Mouse (Mus musculus) bone marrow, adult 2 months (tissue): ENCODE measurements around the gene Rhod. TPM values are rescaled to one million over a fixed set of nuclear protein-coding genes. Genes with fewer than 3 reads are reported as not detected.
A peak's percentile ranks its signal among the peaks of the same experiment; 100 is the strongest.
"Not testable (repeated sequence)": the region's sequence is repeated elsewhere in the genome, so short reads cannot be mapped to it uniquely, and the experiment has no call there.

Source experiments
- H3K27ac ChIP-seq: fragments of 200-500 bp; 2 replicates; pipeline ENCODE4 v1.5.1; 2012; ENCODE audit warnings: low read depth, mild to moderate bottlenecking, control low read depth, inconsistent platforms, low read length; ENCODE audit not compliant: control insufficient read depth, poor library complexity, insufficient read depth
- H3K4me1 ChIP-seq: fragments of 200-500 bp; 2 replicates; pipeline ENCODE4 v1.6.1; 2011; ENCODE audit warnings: low read length; ENCODE audit not compliant: control insufficient read depth, insufficient read depth
- H3K4me3 ChIP-seq: fragments of 200-500 bp; replicated peaks from 2 replicates; pipeline ENCODE3; 2011; ENCODE audit warnings: mild to moderate bottlenecking, low read depth, low read length, control low read depth; ENCODE audit not compliant: control insufficient read depth
- CTCF ChIP-seq: fragments of 200-500 bp; IDR thresholded peaks from 2 replicates; pipeline ENCODE4 v1.5.1; 2011; ENCODE audit warnings: low read length, control low read depth; ENCODE audit not compliant: control insufficient read depth, insufficient read depth
- POLR2A ChIP-seq: fragments of 200-500 bp; IDR thresholded peaks from 2 replicates; pipeline ENCODE4 v1.6.1; 2011; ENCODE audit warnings: low read depth, mild to moderate bottlenecking, control low read depth, low read length, borderline replicate concordance; ENCODE audit not compliant: control insufficient read depth
- WGBS: fragments of 180-500 bp; shearing (Covaris S2); methylation state at CpG from one replicate; pipeline ENCODE4 v1.1.7; 2018; 5-methylcytosine and 5-hydroxymethylcytosine counted together
- polyA plus RNA-seq: library from polyadenylated mRNA; stranded (reverse); fragments of >200 nt; gene quantifications from 2 replicates; pipeline ENCODE4 v1.2.4, GENCODE M21; 2011; ENCODE audit warnings: low replicate concordance; ENCODE audit not compliant: missing spikeins, insufficient read depth, insufficient read length

Gene Rhod
- polyA plus RNA-seq, 1 experiment, result 1.3 TPM

GRCm38 (mm10) chr19:4396081-4396997 lies 42.9 kb downstream of the Rhod start:
- peaks cover 2% of the 10 kb centered on the region; the same call in 1 of the 2 replicates for H3K4me1 ChIP-seq
- TF ChIP-seq POLR2A (peak; percentile 48; the same call in 1 of the 2 replicates), CTCF (no peak)
- H3K4me3 ChIP-seq, result peak overlapping the region; percentile 96
- WGBS, result under 1% methylated on average over 80 of the region's 80 CpGs
- peak overlapping the region; percentile 97 for H3K27ac ChIP-seq

GRCm38 (mm10) chr19:4387276-4387675 lies 52.0 kb downstream of the Rhod start:
- TF ChIP-seq CTCF (no peak), POLR2A (no peak)
- Histone ChIP-seq H3K4me3 (no peak overlapping the region), H3K27ac (no peak overlapping the region)

GRCm38 (mm10) chr19:4385026-4385425 lies 54.2 kb downstream of the Rhod start:
- no peak overlapping the region for H3K4me3 ChIP-seq
- WGBS, result 84% methylated on average over 4 of the region's 4 CpGs
- TF ChIP-seq POLR2A (no peak), CTCF (no peak)

More at GRCm38 (mm10) chr19:4387276-4387675, 52.0 kb downstream of the Rhod start:
- no peaks in the 10 kb centered on the region; the same call in 1 of the 2 replicates for H3K4me1 ChIP-seq

GRCm38 (mm10) chr19:4384322-4384721 lies 54.9 kb downstream of the Rhod start:
- Histone ChIP-seq H3K27ac (no peak overlapping the region), H3K4me3 (no peak overlapping the region), H3K4me1 (no peaks in the 10 kb centered on the region)
- WGBS, result 24% methylated on average over 1 of the region's 1 CpGs
- TF ChIP-seq CTCF (no peak), POLR2A (no peak)

More at GRCm38 (mm10) chr19:4385026-4385425, 54.2 kb downstream of the Rhod start:
- Histone ChIP-seq H3K4me1 (no peaks in the 10 kb centered on the region), H3K27ac (no peak overlapping the region)

GRCm38 (mm10) chr19:4383306-4383705 lies 55.9 kb downstream of the Rhod start:
- no peak overlapping the region for H3K4me3 ChIP-seq
- no peak for TF ChIP-seq POLR2A
- no peak for TF ChIP-seq CTCF
- no peak overlapping the region for H3K27ac ChIP-seq
- no peaks in the 10 kb centered on the region for H3K4me1 ChIP-seq

- not testable (repeated sequence) for H3K4me3 ChIP-seq, H3K4me1 ChIP-seq, H3K27ac ChIP-seq
- 78% methylated on average over 1 of the region's 1 CpGs for WGBS
Observed at GRCm38 (mm10) chr19:4382303-4382702, 56.9 kb downstream of the Rhod start.

Other genes with a start within 250 kb of the Rhod start
- 64.3 and 168 TPM in 2 replicates for gene Tbc1d10c, start 248.1 kb downstream of the Rhod start, polyA plus RNA-seq
- 121 and 204 TPM in 2 replicates for gene Ppp1ca, start 247.4 kb downstream of the Rhod start, polyA plus RNA-seq
- gene Rad9a, start 237.8 kb downstream of the Rhod start, polyA plus RNA-seq, result 24.2 and 39.8 TPM in 2 replicates
- gene Clcf1, start 225.2 kb downstream of the Rhod start, polyA plus RNA-seq, result 10.3 and 25.4 TPM in 2 replicates
- gene AC109138.7, start 225.1 kb downstream of the Rhod start, polyA plus RNA-seq, result not detected in 2 replicates
- gene Pold4, start 207.5 kb downstream of the Rhod start, polyA plus RNA-seq, result 31.7 and 54.7 TPM in 2 replicates
- 16.9 and 20.7 TPM in 2 replicates for gene Ssh3, start 170.3 kb downstream of the Rhod start, polyA plus RNA-seq
- gene Ankrd13d, start 156.3 kb downstream of the Rhod start, polyA plus RNA-seq, result 8.4 and 53.2 TPM in 2 replicates
- 153 and 243 TPM in 2 replicates for gene Grk2, start 133.2 kb downstream of the Rhod start, polyA plus RNA-seq
- gene Kdm2a, start 41.1 kb downstream of the Rhod start, polyA plus RNA-seq, result 29.2 and 38.9 TPM in 2 replicates
- gene Syt12, start 38.0 kb upstream of the Rhod start, polyA plus RNA-seq, result not detected in 2 replicates
- not detected in 2 replicates for gene 2010003K11Rik, start 59.2 kb upstream of the Rhod start, polyA plus RNA-seq
- gene Pcx, start 71.0 kb upstream of the Rhod start, polyA plus RNA-seq, result 6.6 and 8.7 TPM in 2 replicates
- gene Lrfn4, start 176.2 kb upstream of the Rhod start, polyA plus RNA-seq, result 1.2 and 2.7 TPM in 2 replicates
- 18.8 and 26.2 TPM in 2 replicates for gene Rce1, start 186.2 kb upstream of the Rhod start, polyA plus RNA-seq